Mouse (Mus musculus) limb, embryonic 12.5 days (tissue): Measurements from ENCODE around the gene Dpm3. TPM values are rescaled to one million over a fixed set of nuclear protein-coding genes. Genes with fewer than 3 reads are reported as not detected.
A peak's percentile ranks its signal among the peaks of the same experiment; 100 is the strongest.

Experiments used
- ATAC-seq: fragments of 200-750 bp; cut with Nextera tagmentation; 2 replicates; pipeline ENCODE4 v1.8.0; 2017; ENCODE audit warnings: low read depth, moderate TSS enrichment; ENCODE audit not compliant: insufficient number of reproducible peaks, insufficient read depth, low FRiP score, low TSS enrichment
- H3K27ac ChIP-seq: fragments of 300-500 bp; sonication (generic); 2 replicates; pipeline ENCODE4 v1.5.1; 2016; ENCODE audit warnings: mild to moderate bottlenecking, moderate library complexity
- H3K27me3 ChIP-seq: fragments of 300-500 bp; sonication (generic); 2 replicates; pipeline ENCODE4 v1.6.1; 2016; ENCODE audit warnings: mild to moderate bottlenecking, moderate library complexity
- H3K36me3 ChIP-seq: fragments of 300-500 bp; sonication (generic); 2 replicates; pipeline ENCODE4 v1.6.1; 2016; ENCODE audit warnings: mild to moderate bottlenecking, moderate library complexity
- H3K4me1 ChIP-seq: fragments of 300-500 bp; sonication (generic); replicated peaks from 2 replicates; pipeline ENCODE4 v1.6.1; 2016
- H3K4me2 ChIP-seq: fragments of 300-500 bp; sonication (generic); 2 replicates; pipeline ENCODE4 v1.6.1; 2016; ENCODE audit warnings: mild to moderate bottlenecking, moderate library complexity
- H3K4me3 ChIP-seq: fragments of 300-500 bp; sonication (generic); replicated peaks from 2 replicates; pipeline ENCODE4 v1.5.1; 2016; ENCODE audit warnings: mild to moderate bottlenecking
- H3K9ac ChIP-seq: fragments of 300-500 bp; sonication (generic); replicated peaks from 2 replicates; pipeline ENCODE4 v1.6.1; 2016; ENCODE audit warnings: mild to moderate bottlenecking, moderate library complexity
- H3K9me3 ChIP-seq: fragments of 300-500 bp; sonication (generic); 2 replicates; pipeline ENCODE4 v1.6.1; 2016; ENCODE audit warnings: mild to moderate bottlenecking, moderate library complexity
- WGBS: fragments of 180-500 bp; shearing (Covaris S2); methylation state at CpG from one replicate; pipeline ENCODE4 v1.1.7; 2016; 5-methylcytosine and 5-hydroxymethylcytosine counted together
- polyA plus RNA-seq: library from polyadenylated mRNA; unstranded; fragments of >200 nt; fragmentation: Nextera tagmentation; extraction: Ambion mirVana; gene quantifications from 2 replicates; pipeline ENCODE4 v1.2.1, GENCODE M21; 2016

Gene Dpm3
- polyA plus RNA-seq, 1 experiment from 2014 or later, result 102 TPM

GRCm38 (mm10) chr3:89231772-89232275, 27.3 kb upstream of the Dpm3 start:
- Histone ChIP-seq H3K4me1 (peaks cover 27% of the 10 kb centered on the region), H3K36me3 (peaks cover 30% of the 10 kb centered on the region), H3K9ac (no peak overlapping the region), H3K27me3 (peaks cover 24% of the 10 kb centered on the region), H3K27ac (no peak overlapping the region), H3K4me2 (no peak overlapping the region), H3K9me3 (no peaks in the 10 kb centered on the region), H3K4me3 (no peak overlapping the region)
- ATAC-seq, result no peak
- WGBS, result 67% methylated on average over 16 of the region's 16 CpGs

- ATAC-seq, result no peak
- H3K36me3 ChIP-seq, result peaks cover 37% of the 10 kb centered on the region
- WGBS, result 65% methylated on average over 4 of the region's 6 CpGs
Measured at GRCm38 (mm10) chr3:89232614-89233013, 26.5 kb upstream of the Dpm3 start.

GRCm38 (mm10) chr3:89233562-89234110, 25.5 kb upstream of the Dpm3 start:
- Histone ChIP-seq H3K4me1 (peaks cover 15% of the 10 kb centered on the region), H3K36me3 (peaks cover 47% of the 10 kb centered on the region), H3K4me3 (no peak overlapping the region), H3K4me2 (no peak overlapping the region), H3K27me3 (peaks cover 22% of the 10 kb centered on the region), H3K9me3 (no peaks in the 10 kb centered on the region), H3K9ac (no peak overlapping the region), H3K27ac (no peak overlapping the region)
- 81% methylated on average over 14 of the region's 14 CpGs for WGBS
- ATAC-seq, result no peak

More at GRCm38 (mm10) chr3:89232614-89233013, 26.5 kb upstream of the Dpm3 start:
- Histone ChIP-seq H3K4me2 (no peak overlapping the region), H3K9me3 (no peaks in the 10 kb centered on the region), H3K9ac (no peak overlapping the region), H3K27me3 (peaks cover 24% of the 10 kb centered on the region), H3K4me1 (peaks cover 22% of the 10 kb centered on the region), H3K4me3 (no peak overlapping the region), H3K27ac (no peak overlapping the region)

GRCm38 (mm10) chr3:89236516-89236915, 22.6 kb upstream of the Dpm3 start:
- 90% methylated on average over 10 of the region's 10 CpGs for WGBS
- no peaks in the 10 kb centered on the region for H3K9me3 ChIP-seq
- H3K4me1 ChIP-seq, result peaks cover 10% of the 10 kb centered on the region
- H3K27ac ChIP-seq, result no peak overlapping the region
- H3K4me3 ChIP-seq, result no peak overlapping the region
- ATAC-seq, result no peak
- peaks cover 58% of the 10 kb centered on the region for H3K36me3 ChIP-seq
- H3K4me2 ChIP-seq, result no peak overlapping the region
- no peak overlapping the region for H3K9ac ChIP-seq
- H3K27me3 ChIP-seq, result no peaks in the 10 kb centered on the region; the same call in none of the 2 replicates

GRCm38 (mm10) chr3:89237682-89238081, 21.5 kb upstream of the Dpm3 start:
- no peaks in the 10 kb centered on the region for H3K9me3 ChIP-seq
- 94% methylated on average over 21 of the region's 21 CpGs for WGBS
- peaks cover 66% of the 10 kb centered on the region for H3K36me3 ChIP-seq
- H3K4me3 ChIP-seq, result no peak overlapping the region
- peaks cover 5% of the 10 kb centered on the region for H3K4me1 ChIP-seq
- no peak overlapping the region for H3K4me2 ChIP-seq
- H3K9ac ChIP-seq, result no peak overlapping the region
- no peak overlapping the region for H3K27ac ChIP-seq
- no peaks in the 10 kb centered on the region; the same call in 1 of the 2 replicates for H3K27me3 ChIP-seq
- no peak for ATAC-seq

GRCm38 (mm10) chr3:89238494-89238893, 20.7 kb upstream of the Dpm3 start:
- H3K4me1 ChIP-seq, result peaks cover 4% of the 10 kb centered on the region
- H3K27ac ChIP-seq, result no peak overlapping the region
- ATAC-seq, result no peak
- no peaks in the 10 kb centered on the region; the same call in 1 of the 2 replicates for H3K27me3 ChIP-seq
- WGBS, result 65% methylated on average over 11 of the region's 12 CpGs
- no peak overlapping the region for H3K9ac ChIP-seq
- H3K4me2 ChIP-seq, result no peak overlapping the region
- H3K9me3 ChIP-seq, result no peaks in the 10 kb centered on the region
- H3K4me3 ChIP-seq, result no peak overlapping the region
- peaks cover 64% of the 10 kb centered on the region for H3K36me3 ChIP-seq

GRCm38 (mm10) chr3:89242331-89242895, 16.7 kb upstream of the Dpm3 start:
- Histone ChIP-seq H3K4me2 (no peak overlapping the region), H3K9me3 (no peaks in the 10 kb centered on the region), H3K4me3 (no peak overlapping the region), H3K27me3 (no peaks in the 10 kb centered on the region), H3K4me1 (peaks cover 36% of the 10 kb centered on the region), H3K27ac (no peak overlapping the region), H3K9ac (no peak overlapping the region), H3K36me3 (peaks cover 33% of the 10 kb centered on the region)
- WGBS, result 76% methylated on average over 9 of the region's 9 CpGs
- ATAC-seq, result no peak

- H3K9me3 ChIP-seq, result no peaks in the 10 kb centered on the region
- H3K9ac ChIP-seq, result peak overlapping the region; percentile 19; the same call in 1 of the 2 replicates
- peak; percentile 32 for ATAC-seq
- no peaks in the 10 kb centered on the region for H3K27me3 ChIP-seq
- H3K4me3 ChIP-seq, result peak overlapping the region; percentile 82
- H3K4me2 ChIP-seq, result peak overlapping the region; percentile 93
- peaks cover 42% of the 10 kb centered on the region for H3K4me1 ChIP-seq
- 9% methylated on average over 14 of the region's 14 CpGs for WGBS
- H3K27ac ChIP-seq, result no peak overlapping the region
- peaks cover 34% of the 10 kb centered on the region for H3K36me3 ChIP-seq
Measured at GRCm38 (mm10) chr3:89243609-89244008, 15.5 kb upstream of the Dpm3 start.

- Histone ChIP-seq H3K4me3 (peak overlapping the region; percentile 82), H3K4me1 (peaks cover 42% of the 10 kb centered on the region), H3K9me3 (no peaks in the 10 kb centered on the region), H3K4me2 (peak overlapping the region; percentile 93), H3K27me3 (no peaks in the 10 kb centered on the region), H3K9ac (peak overlapping the region; percentile 50), H3K27ac (peak overlapping the region; percentile 77), H3K36me3 (peaks cover 34% of the 10 kb centered on the region)
- 11% methylated on average over 25 of the region's 25 CpGs for WGBS
- no peak for ATAC-seq
Measured at GRCm38 (mm10) chr3:89244158-89244981, 14.8 kb upstream of the Dpm3 start.

- Histone ChIP-seq H3K9ac (peak overlapping the region; percentile 50), H3K36me3 (peaks cover 36% of the 10 kb centered on the region), H3K4me1 (peaks cover 42% of the 10 kb centered on the region), H3K9me3 (no peaks in the 10 kb centered on the region), H3K4me2 (peak overlapping the region; percentile 93), H3K27ac (peak overlapping the region; percentile 77), H3K27me3 (no peaks in the 10 kb centered on the region), H3K4me3 (peak overlapping the region; percentile 82)
- WGBS, result under 1% methylated on average over 16 of the region's 26 CpGs
- no peak for ATAC-seq
Measured at GRCm38 (mm10) chr3:89244982-89245687, 14.0 kb upstream of the Dpm3 start.
